Mouse (Mus musculus): Measurements from ENCODE around the gene AY074887. TPM values are rescaled to one million over a fixed set of nuclear protein-coding genes. Genes with fewer than 3 reads are reported as not detected.

Gene AY074887
- 0.71 to 1.2 TPM in 2 of 4 replicates, not detected in the others for total RNA-seq (2023; ENCODE audit: inconsistent age)

DNA sequence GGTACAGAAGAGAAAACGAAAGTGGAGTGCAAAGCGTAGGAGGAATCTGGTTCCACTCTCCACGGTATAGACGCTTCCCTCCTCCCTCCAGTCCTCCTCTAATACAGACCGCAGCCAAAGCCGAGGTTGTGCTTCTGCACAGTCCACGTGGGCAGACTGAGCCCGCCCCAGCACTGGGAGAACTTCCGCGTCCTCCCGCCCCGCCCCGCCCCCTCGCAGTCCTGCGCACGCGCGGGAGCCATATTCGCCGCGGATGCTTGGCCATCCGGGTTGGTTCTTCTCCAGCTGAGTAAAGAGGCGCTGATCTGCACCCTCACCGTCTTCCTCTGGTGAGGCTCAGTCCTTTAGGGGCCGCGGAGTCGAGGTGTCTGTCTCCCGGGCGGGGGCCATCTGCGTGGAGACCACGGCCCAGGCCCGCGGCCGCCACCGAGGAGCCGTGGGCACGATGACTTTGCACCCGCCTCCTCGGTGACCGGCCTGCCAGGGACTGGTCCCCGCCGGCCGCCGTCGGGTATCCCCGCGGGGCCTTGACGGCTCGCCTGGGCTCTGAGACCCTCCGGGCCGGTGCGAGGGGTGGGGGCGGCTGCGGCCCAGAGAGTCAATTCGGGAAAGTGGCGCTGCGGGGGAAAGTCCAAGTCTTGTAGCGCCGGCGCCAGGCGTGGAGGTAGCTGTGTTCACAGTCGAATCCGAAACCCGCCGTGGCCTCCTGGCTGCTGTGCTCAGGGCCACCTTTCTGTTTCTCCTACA is at the start of gene AY074887, which contains the start of gene Psma4:
AY074887 (minus strand) TSS at position 424 of the 747 bp plus-strand sequence.
Psma4 (plus strand) TSS at position 216 of the 747 bp plus-strand sequence.

DNA sequence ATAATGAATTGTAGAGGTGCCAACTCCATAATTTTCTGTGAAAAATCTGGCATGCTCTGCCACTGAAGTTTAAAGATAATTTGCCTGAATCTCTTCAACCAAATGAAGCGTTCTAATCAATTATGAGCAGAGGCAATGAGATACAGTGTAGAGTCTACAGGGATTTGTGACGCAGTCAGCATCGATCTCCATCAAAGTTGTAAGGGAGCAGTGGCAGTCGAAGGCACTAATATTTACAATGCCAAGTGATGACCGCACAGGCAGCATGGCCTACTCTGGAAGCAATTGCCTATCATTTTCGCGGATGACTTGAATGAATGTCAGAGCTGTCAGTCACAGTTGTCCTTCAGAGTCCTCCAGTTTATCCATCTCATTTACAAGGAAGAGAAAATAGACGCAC is 29.9 kb upstream of the AY074887 start, which contains the start of gene Chrna5:
Chrna5 (plus strand) TSS at position 207 of the 400 bp plus-strand sequence.

DNA sequence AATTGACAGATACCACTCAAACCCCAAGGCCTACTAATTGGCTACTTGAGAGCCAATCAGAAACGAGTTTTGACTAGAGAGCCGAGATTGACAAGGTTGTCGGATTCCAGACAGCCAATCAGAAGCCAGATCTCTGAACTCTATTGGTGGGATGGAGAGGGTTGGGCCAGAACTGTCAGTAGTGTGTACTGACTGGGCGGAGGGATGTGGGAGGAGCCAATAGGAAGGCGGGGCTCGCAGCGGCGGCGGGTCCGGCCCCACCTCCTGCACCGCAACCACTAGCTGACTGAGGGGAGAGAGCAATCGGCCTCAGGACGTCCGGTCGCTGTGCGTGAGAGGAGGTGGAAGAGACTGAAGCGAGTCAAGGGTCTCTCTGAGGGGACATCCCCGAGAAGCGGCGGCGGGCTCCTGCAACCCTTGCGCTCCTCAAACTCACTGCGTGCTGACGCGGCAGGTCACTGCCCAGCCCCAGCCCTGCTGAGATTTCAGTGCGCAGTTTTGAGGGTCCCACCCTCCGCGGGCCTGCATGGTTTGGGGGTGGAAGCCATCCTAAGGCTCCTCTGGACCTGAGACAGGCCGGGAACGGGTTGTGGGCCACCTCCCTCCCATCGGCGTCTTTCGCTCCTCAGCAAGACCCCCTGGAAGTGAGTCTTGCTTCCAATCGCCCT is 33.7 kb downstream of the AY074887 start, which contains the start of gene Hykk:
Hykk (plus strand) TSS at position 274 of the 668 bp plus-strand sequence.

Other genes with a start within 250 kb of the AY074887 start
- gene Wdr61, start 216.5 kb downstream of the AY074887 start, total RNA-seq (2023; ENCODE audit: inconsistent age) = 58.8 to 66.4 TPM (median 63.2 TPM) in 4 replicates
- gene Crabp1, start 186.2 kb downstream of the AY074887 start, total RNA-seq (2023; ENCODE audit: inconsistent age) = not detected in 4 replicates
- gene Ireb2, start 87.2 kb downstream of the AY074887 start, total RNA-seq (2023; ENCODE audit: inconsistent age) = 48.7 to 53.0 TPM (median 50.0 TPM) in 4 replicates
- 0.90 to 1.3 TPM (median 1.2 TPM) in 4 replicates for gene Hykk, start 33.7 kb downstream of the AY074887 start, total RNA-seq (2023; ENCODE audit: inconsistent age)
- 90.9 to 104 TPM (median 94.0 TPM) in 4 replicates for gene Psma4, start 208 bp downstream of the AY074887 start, total RNA-seq (2023; ENCODE audit: inconsistent age)
- not detected in 4 replicates for gene Chrna5, start 29.9 kb upstream of the AY074887 start, total RNA-seq (2023; ENCODE audit: inconsistent age)
- gene Chrna3, start 75.6 kb upstream of the AY074887 start, total RNA-seq (2023; ENCODE audit: inconsistent age) = not detected in 4 replicates
- not detected in 4 replicates for gene Chrnb4, start 97.8 kb upstream of the AY074887 start, total RNA-seq (2023; ENCODE audit: inconsistent age)
- 31.4 to 32.6 TPM (median 32.3 TPM) in 4 replicates for gene Ube2q2, start 197.9 kb upstream of the AY074887 start, total RNA-seq (2023; ENCODE audit: inconsistent age)